Mouse (Mus musculus) layer of hippocampus, postnatal 36 days (tissue): Measurements from ENCODE around the gene Rtraf. TPM values are rescaled to one million over a fixed set of nuclear protein-coding genes. Genes with fewer than 3 reads are reported as not detected.
"Not testable (repeated sequence)": the region's sequence is repeated elsewhere in the genome, so short reads cannot be mapped to it uniquely, and the experiment has no call there.

ENCODE experiments used
- DNase-seq, 2 experiments: peaks; one replicate each; pipeline ENCODE4 v3.0.0; 2022
- total RNA-seq, 2 experiments: library from RNA; stranded (reverse); gene quantifications; 2 replicates each; pipeline ENCODE4 v1.2.3; 2021

Gene Rtraf
- 10 to 100 TPM; 54.6 to 55.1 TPM for total RNA-seq

- DNase-seq, result peak; percentile 89
Measured at GRCm38 (mm10) chr14:19823321-19824142, at the start of gene Rtraf. Gene Rtraf, minus strand, starts transcription at chr14:19823824.

- DNase-seq, result no peak
Measured at GRCm38 (mm10) chr14:19867286-19867935, 43.8 kb upstream of the Rtraf start.

GRCm38 (mm10) chr14:19865121-19865520 is 41.5 kb upstream of the Rtraf start:
- not testable (repeated sequence) for DNase-seq

GRCm38 (mm10) chr14:19861311-19862080 is 37.9 kb upstream of the Rtraf start:
- no peak for DNase-seq

GRCm38 (mm10) chr14:19860281-19860680 is 36.7 kb upstream of the Rtraf start:
- no peak for DNase-seq

- DNase-seq, result peak; percentile 25 to 42
Measured at GRCm38 (mm10) chr14:19858808-19859776, 35.5 kb upstream of the Rtraf start.

- DNase-seq, result no peak
Measured at GRCm38 (mm10) chr14:19858279-19858678, 34.7 kb upstream of the Rtraf start.

GRCm38 (mm10) chr14:19853471-19853870 is 29.8 kb upstream of the Rtraf start:
- DNase-seq, result no peak

- DNase-seq, result peak; percentile 64 to 76
Measured at GRCm38 (mm10) chr14:19839600-19840332, 16.1 kb upstream of the Rtraf start.

- DNase-seq, result no peak
Measured at GRCm38 (mm10) chr14:19836289-19836688, 12.7 kb upstream of the Rtraf start.

- DNase-seq, result peak in 1 of 2 experiments; percentile 3
Measured at GRCm38 (mm10) chr14:19825481-19825880, 1.9 kb upstream of the Rtraf start.

GRCm38 (mm10) chr14:19821686-19822085 is 1.9 kb downstream of the Rtraf start:
- no peak for DNase-seq

- DNase-seq, result peak; percentile 75 to 77
Measured at GRCm38 (mm10) chr14:19817949-19818348, 5.7 kb downstream of the Rtraf start.

GRCm38 (mm10) chr14:19813061-19813460 is 10.6 kb downstream of the Rtraf start:
- no peak for DNase-seq

GRCm38 (mm10) chr14:19809934-19810333 is 13.7 kb downstream of the Rtraf start:
- no peak for DNase-seq

GRCm38 (mm10) chr14:19807858-19808257 is 15.8 kb downstream of the Rtraf start:
- DNase-seq, result no peak

- no peak for DNase-seq
Measured at GRCm38 (mm10) chr14:19807339-19807738, 16.3 kb downstream of the Rtraf start.

- DNase-seq, result no peak
Measured at GRCm38 (mm10) chr14:19803623-19804022, 20.0 kb downstream of the Rtraf start.

GRCm38 (mm10) chr14:19803222-19803621 is 20.4 kb downstream of the Rtraf start:
- DNase-seq, result no peak

GRCm38 (mm10) chr14:19801474-19802215 is 22.0 kb downstream of the Rtraf start:
- no peak for DNase-seq
